Mouse (Mus musculus) G1E (cell line): ENCODE results near the gene Magi2.

Source experiments
- CTCF ChIP-seq: IDR thresholded peaks from 2 replicates; pipeline ENCODE4 v1.5.1; 2012; ENCODE audit warnings: low read depth, low read length, inconsistent platforms, mixed read lengths
- GATA1 ChIP-seq: IDR thresholded peaks from 2 replicates; pipeline ENCODE4 v1.6.1; 2012; ENCODE audit warnings: borderline replicate concordance, low read length, inconsistent platforms, mixed read lengths
- POLR2AphosphoS5 ChIP-seq: IDR thresholded peaks from 2 replicates; pipeline ENCODE4 v1.6.1; 2012; ENCODE audit warnings: low read depth, low read length, inconsistent platforms; ENCODE audit not compliant: insufficient replicate concordance
- TAL1 ChIP-seq: conservative IDR thresholded peaks from 2 replicates; pipeline ENCODE4 v1.6.1; 2012; ENCODE audit warnings: low read depth, low read length, inconsistent platforms, mixed read lengths

- no peak for TF ChIP-seq CTCF
- TF ChIP-seq GATA1: no peak
- TF ChIP-seq TAL1: no peak
- no peak for TF ChIP-seq POLR2AphosphoS5
Measured at GRCm38 (mm10) chr5:20748856-20749255, 1522.0 kb downstream of the Magi2 start.
